Mouse (Mus musculus) subcutaneous adipose tissue, adult 2 months (tissue): Measurements from ENCODE around the gene Nfix. TPM values are rescaled to one million over a fixed set of nuclear protein-coding genes. Genes with fewer than 3 reads are reported as not detected.

ENCODE experiments used
- polyA plus RNA-seq: library from polyadenylated mRNA; depleted of rRNA; stranded (reverse); fragments of >200 nt; gene quantifications from 2 replicates; pipeline ENCODE4 v1.2.3, GENCODE M21; 2012; ENCODE audit warnings: low replicate concordance; rRNA removed

Gene Nfix
- 59.3 and 122 TPM in 2 replicates for polyA plus RNA-seq

GRCm38 (mm10) chr8:84799999-84800831, at the start of gene Nfix:
Nfix (minus strand) TSS chr8:84800344.

DNA sequence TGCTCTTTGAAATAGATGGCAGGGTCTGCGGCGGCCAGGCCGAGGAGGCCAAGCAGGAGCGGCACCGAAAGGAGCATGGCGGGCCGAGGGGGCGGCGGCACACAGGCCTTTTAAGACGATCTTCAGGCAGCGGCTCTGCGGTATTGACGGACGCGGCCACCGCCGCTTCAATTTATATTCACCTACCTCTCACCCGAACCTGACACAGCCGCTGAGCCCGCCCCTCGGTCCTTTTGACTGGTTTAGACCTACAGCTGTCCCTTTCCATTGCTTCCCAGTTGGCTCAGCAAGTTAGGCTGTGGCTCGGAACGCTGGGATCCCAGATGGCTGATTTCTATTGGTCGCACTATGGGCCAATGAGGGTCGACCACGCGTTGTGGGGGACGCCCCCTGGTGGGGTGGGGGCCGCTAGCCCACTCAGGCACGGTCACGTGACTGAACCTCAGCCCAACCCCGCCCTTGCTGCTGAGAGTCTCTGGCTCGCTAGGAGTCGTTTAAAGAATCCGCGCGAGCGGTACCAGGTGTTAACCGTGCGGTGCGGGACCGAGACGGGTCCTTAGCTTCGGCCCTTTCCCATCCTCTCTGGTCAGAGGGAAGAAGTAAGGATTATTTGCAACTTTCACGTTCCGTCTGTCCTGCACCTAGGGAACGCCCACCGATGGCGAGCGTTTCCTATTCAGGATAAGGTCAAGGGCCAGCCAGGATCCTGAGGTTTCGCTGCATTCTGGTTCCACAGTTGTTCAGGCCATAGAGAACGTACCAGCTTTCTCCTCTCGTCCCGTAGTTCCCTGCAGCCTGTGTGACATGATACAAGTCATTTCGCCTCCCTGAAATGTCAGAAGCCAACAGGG, 46.8 kb upstream of the Nfix start, which contains the start of gene Calr:
Gene Calr (minus strand): TSS at position 213 of the 851 bp plus-strand sequence.

DNA sequence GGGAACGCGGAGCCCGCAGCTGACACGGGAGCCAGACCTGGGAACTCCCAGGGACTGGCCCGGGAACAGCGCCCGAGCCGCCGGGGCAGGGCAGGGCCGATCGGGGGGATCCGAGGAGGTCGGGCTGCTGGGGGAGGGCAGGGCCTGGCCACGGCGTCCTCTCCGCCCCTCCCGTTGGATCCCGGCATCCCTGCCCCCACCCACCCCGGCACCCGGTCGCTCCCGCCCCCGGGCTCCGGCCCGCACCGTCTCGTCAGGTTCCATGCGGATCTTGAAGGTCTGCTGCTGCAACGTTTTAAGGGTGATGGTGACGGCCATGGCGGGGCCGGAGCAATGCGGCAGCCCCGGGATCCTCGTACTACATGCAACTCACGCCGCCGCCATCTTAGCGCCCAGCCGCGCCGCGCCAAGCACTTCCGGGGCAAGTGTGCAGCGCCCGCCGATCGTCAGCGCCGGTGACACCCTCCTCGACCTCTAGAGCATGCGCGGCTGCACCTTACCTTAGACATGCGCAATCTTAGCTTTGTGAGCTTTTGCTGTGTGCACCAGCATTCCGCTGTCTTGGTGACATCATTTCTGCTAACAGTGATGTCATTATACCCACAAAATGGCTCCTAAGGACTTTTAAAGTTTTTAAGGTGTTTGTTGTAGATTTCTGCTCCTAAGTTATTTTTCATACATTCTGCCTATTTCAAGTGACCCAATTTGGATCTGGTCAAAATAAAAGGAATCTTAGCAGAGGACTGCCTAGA, 40.3 kb upstream of the Nfix start, which contains the start of gene Rad23a:
Gene Rad23a (minus strand): TSS at position 418 of the 752 bp plus-strand sequence.

DNA sequence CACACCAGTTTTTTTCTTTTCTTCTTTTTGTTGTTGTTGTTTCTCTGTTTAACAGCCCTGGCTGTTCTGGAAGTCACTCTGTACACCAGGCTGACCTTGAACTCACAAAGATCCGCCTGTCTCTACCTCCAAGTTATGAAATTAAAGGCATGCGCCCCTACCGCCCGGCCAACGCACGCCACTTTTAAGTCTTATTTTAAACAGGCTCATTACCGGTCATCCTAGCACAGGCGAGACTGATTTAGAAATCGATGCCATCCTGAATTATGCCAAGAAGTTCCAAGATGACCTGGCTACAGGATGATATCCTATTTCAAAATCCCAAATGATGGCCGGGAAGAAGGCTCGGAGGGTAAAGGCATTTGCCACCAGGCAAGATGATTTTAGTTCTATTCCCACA, 31.3 kb upstream of the Nfix start, which contains the start of gene Gadd45gip1:
Gene Gadd45gip1 (plus strand): TSS at position 33 of the 400 bp plus-strand sequence.

GRCm38 (mm10) chr8:84822723-84823122, 22.6 kb upstream of the Nfix start, which contains the start of gene Dand5:
Dand5 (minus strand) TSS chr8:84822823.

GRCm38 (mm10) chr8:84722850-84723570, 77.1 kb downstream of the Nfix start, which contains the start of gene G430095P16Rik:
G430095P16Rik (plus strand) TSS chr8:84723007.

DNA sequence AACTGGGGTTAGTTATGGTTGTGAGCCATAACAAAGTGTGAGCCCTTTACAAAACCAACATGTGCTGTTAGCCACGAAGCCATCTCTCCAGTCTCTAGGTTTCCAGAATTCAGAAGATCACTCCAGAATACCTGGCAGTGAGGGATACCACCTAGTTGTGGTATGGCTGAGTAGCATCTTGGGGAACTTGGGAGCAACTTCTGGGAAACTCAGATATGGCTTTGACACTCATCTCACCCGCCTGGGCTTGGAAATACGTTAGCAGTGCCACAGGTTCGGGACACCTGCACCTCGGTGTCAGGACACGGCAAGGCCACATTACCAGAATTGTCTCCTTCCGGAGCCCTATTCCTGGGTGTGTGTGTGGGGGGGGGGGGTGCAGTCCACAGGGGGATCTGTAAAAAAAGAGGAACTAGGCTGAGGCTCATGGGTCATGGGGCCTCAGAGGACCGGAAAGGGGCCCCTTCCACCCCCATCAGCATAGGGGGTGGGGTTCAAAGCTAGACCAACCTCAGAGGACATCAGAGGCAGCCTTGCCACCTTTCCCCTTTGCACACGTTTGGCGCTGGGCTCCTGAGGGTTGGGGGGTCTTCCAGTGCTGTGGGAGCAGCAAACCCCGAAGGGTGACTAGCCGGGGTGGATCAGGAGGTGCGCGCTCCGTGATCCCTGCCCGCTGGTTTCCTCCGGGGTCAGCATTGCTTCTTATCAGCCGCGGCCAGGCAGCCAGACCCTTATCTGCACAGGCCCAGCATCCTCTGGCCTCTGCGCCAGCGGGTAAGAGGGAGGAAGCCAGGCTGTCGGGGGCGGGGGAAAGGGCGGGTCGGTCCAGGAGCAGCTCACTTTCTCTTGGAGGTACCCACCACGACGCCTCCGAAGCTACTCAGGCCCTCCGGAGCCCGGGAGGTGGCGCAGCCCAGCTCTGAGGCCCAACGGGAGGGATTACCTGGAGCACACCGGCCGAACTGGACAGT, 98.9 kb downstream of the Nfix start, which contains the start of gene Lyl1:
Gene Lyl1 (plus strand): TSS at position 517 of the 971 bp plus-strand sequence.

GRCm38 (mm10) chr8:84687705-84688100, 112.4 kb downstream of the Nfix start, which contains the start of gene Nacc1:
Nacc1 (minus strand) TSS chr8:84687862.

GRCm38 (mm10) chr8:84686191-84687002, 113.7 kb downstream of the Nfix start, which contains the start of gene Trmt1:
Trmt1 (plus strand) TSS chr8:84686307.

DNA sequence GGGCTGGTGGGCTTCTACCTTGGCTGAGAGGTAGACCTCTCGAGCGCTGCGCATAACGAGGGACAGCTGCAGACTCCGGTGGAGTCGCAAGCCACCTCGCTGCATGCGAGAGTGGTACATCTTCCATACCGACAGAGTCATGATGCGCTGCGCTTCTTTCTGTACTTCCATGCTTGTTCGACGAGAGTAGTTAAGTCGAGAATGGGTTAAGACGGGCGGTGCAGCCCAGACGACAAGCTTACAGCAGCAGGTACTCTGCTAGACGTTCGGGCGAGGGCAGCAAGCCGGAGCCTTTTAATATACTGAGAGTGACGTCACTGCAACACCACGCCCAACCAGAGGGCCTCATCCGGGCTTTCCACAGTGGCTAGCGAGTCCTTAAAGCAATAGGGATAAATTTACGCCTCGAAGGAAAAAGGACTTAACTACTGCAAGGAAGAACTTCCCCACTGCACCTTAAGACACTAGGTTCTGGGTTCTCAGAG, 137.5 kb downstream of the Nfix start, which contains the start of gene Ier2:
Gene Ier2 (minus strand): TSS at position 272 of the 485 bp plus-strand sequence.

Other genes starting within 250 kb of the Nfix start
- gene Ier2, start 137.5 kb downstream of the Nfix start, polyA plus RNA-seq: 10.9 and 23.8 TPM in 2 replicates
- 72.4 and 132 TPM in 2 replicates for gene Trmt1, start 114.0 kb downstream of the Nfix start, polyA plus RNA-seq
- gene Nacc1, start 112.5 kb downstream of the Nfix start, polyA plus RNA-seq: 73.3 and 129 TPM in 2 replicates
- gene Lyl1, start 98.9 kb downstream of the Nfix start, polyA plus RNA-seq: 13.9 and 16.3 TPM in 2 replicates
- gene G430095P16Rik, start 77.3 kb downstream of the Nfix start, polyA plus RNA-seq: 0.86 and 1.6 TPM in 2 replicates
- 4.0 TPM in 2 replicates for gene Dand5, start 22.5 kb upstream of the Nfix start, polyA plus RNA-seq
- gene Gadd45gip1, start 31.2 kb upstream of the Nfix start, polyA plus RNA-seq: 10.2 and 33.6 TPM in 2 replicates
- 104 and 105 TPM in 2 replicates for gene Rad23a, start 40.3 kb upstream of the Nfix start, polyA plus RNA-seq
- 216 and 341 TPM in 2 replicates for gene Calr, start 46.6 kb upstream of the Nfix start, polyA plus RNA-seq
- gene Farsa, start 56.6 kb upstream of the Nfix start, polyA plus RNA-seq: 43.3 and 77.7 TPM in 2 replicates
- gene Syce2, start 71.8 kb upstream of the Nfix start, polyA plus RNA-seq: 1.1 and 2.7 TPM in 2 replicates
- 87.4 and 112 TPM in 2 replicates for gene Gcdh, start 93.6 kb upstream of the Nfix start, polyA plus RNA-seq
- gene Klf1, start 101.6 kb upstream of the Nfix start, polyA plus RNA-seq: 0.22 and 0.30 TPM in 2 replicates
- 29.4 and 31.5 TPM in 2 replicates for gene Dnase2a, start 108.2 kb upstream of the Nfix start, polyA plus RNA-seq
- 0.03 and 0.10 TPM in 2 replicates for gene Mast1, start 137.0 kb upstream of the Nfix start, polyA plus RNA-seq
- not detected in 2 replicates for gene Rtbdn, start 146.6 kb upstream of the Nfix start, polyA plus RNA-seq
- not detected in 2 replicates for gene Gm49661, start 169.1 kb upstream of the Nfix start, polyA plus RNA-seq
- 246 and 252 TPM in 2 replicates for gene Prdx2, start 169.2 kb upstream of the Nfix start, polyA plus RNA-seq
- gene Rnaseh2a, start 169.4 kb upstream of the Nfix start, polyA plus RNA-seq: 38.6 and 47.8 TPM in 2 replicates
- gene Junb, start 178.4 kb upstream of the Nfix start, polyA plus RNA-seq: 35.0 and 39.1 TPM in 2 replicates
- 2.5 and 10.6 TPM in 2 replicates for gene Hook2, start 190.3 kb upstream of the Nfix start, polyA plus RNA-seq
- gene Best2, start 214.2 kb upstream of the Nfix start, polyA plus RNA-seq: not detected in 2 replicates
- gene Asna1, start 224.9 kb upstream of the Nfix start, polyA plus RNA-seq: 184 and 205 TPM in 2 replicates
- 61.2 and 143 TPM in 2 replicates for gene Trir, start 226.5 kb upstream of the Nfix start, polyA plus RNA-seq
- gene Tnpo2, start 236.6 kb upstream of the Nfix start, polyA plus RNA-seq: 74.9 and 104 TPM in 2 replicates